ENCODE assay signal across 8 mouse cellular contexts in genomic region chr8:106210821-106211345, GRCm38 (mm10). TPM values are rescaled to one million over a fixed set of nuclear protein-coding genes. Genes with fewer than 3 reads are reported as not detected.
DNase-seq lines count a peak whose midpoint lies in the region; ATAC-seq lines count a peak whose summit lies in the region.

Slc7a6os (minus strand) TSS chr8:106210935.
Prmt7 (plus strand) TSS chr8:106210936.

- peaks cover 21% of the 10 kb centered on the region for H3K4me1 ChIP-seq in forebrain, embryonic 10.5 days
- H3K4me1 ChIP-seq in heart, embryonic 15.5 days (replicated peaks): peaks cover 14% of the 10 kb centered on the region
- peaks cover 24% of the 10 kb centered on the region for H3K4me1 ChIP-seq in liver, embryonic 15.5 days (replicated peaks)
- H3K4me1 ChIP-seq in neural tube, embryonic 12.5 days: peaks cover 11% of the 10 kb centered on the region

- peak; percentile 95 for ATAC-seq in CD4-positive, CD25-positive, alpha-beta regulatory T cell, adult 4 months
- ATAC-seq in heart, embryonic 15.5 days (replicated peaks; ENCODE audit: insufficient number of reproducible peaks, insufficient read depth, low FRiP score, low read depth): peak; percentile 99
- ATAC-seq in liver, embryonic 15.5 days (ENCODE audit: insufficient read depth): peak; percentile 98
- ATAC-seq in neural tube, embryonic 12.5 days (ENCODE audit: low FRiP score, low read depth): peak; percentile 99

- H3K4me2 ChIP-seq in heart, embryonic 15.5 days: peak within 1 kb of the TSS; percentile 71
- peak within 1 kb of the TSS; percentile 84 for H3K4me2 ChIP-seq in liver, embryonic 15.5 days
- peak within 1 kb of the TSS; percentile 81 for H3K4me2 ChIP-seq in neural tube, embryonic 12.5 days (replicated peaks)

- peak; percentile 88 for DNase-seq in c-Kit-negative CD71-positive TER-119-positive erythroid progenitor cells, embryonic 14.5 days (ENCODE audit: low read depth, low spot score)
- peak; percentile 91 for DNase-seq in forebrain, embryonic 10.5 days (ENCODE audit: extremely low spot score, low spot score)
- peak; percentile 96 to 98 for DNase-seq in kidney, postnatal 36 days
- DNase-seq in telencephalon, adult 2 months (ENCODE audit: low read depth, low spot score): peak; percentile 92

- H3K9ac ChIP-seq in heart, embryonic 15.5 days: peak within 1 kb of the TSS; percentile 86
- H3K9ac ChIP-seq in liver, embryonic 15.5 days: peak within 1 kb of the TSS; percentile 89
- peak within 1 kb of the TSS; percentile 84 for H3K9ac ChIP-seq in neural tube, embryonic 12.5 days

- peak within 1 kb of the TSS; percentile 79 for H3K4me3 ChIP-seq in forebrain, embryonic 10.5 days
- H3K4me3 ChIP-seq in heart, embryonic 15.5 days: peak within 1 kb of the TSS; percentile 84
- peak within 1 kb of the TSS; percentile 82 for H3K4me3 ChIP-seq in liver, embryonic 15.5 days (replicated peaks)
- H3K4me3 ChIP-seq in neural tube, embryonic 12.5 days: peak within 1 kb of the TSS; percentile 73

- H3K36me3 ChIP-seq in forebrain, embryonic 10.5 days (replicated peaks): peaks cover 69% of the 10 kb centered on the region
- H3K36me3 ChIP-seq in heart, embryonic 15.5 days: peaks cover 35% of the 10 kb centered on the region
- H3K36me3 ChIP-seq in liver, embryonic 15.5 days (replicated peaks): peaks cover 33% of the 10 kb centered on the region
- H3K36me3 ChIP-seq in neural tube, embryonic 12.5 days: peaks cover 38% of the 10 kb centered on the region

- H3K9me3 ChIP-seq in forebrain, embryonic 10.5 days: no peaks in the 10 kb centered on the region
- no peaks in the 10 kb centered on the region for H3K9me3 ChIP-seq in heart, embryonic 15.5 days (replicated peaks)
- no peaks in the 10 kb centered on the region for H3K9me3 ChIP-seq in liver, embryonic 15.5 days (replicated peaks)
- H3K9me3 ChIP-seq in neural tube, embryonic 12.5 days: no peaks in the 10 kb centered on the region

- H3K27ac ChIP-seq in forebrain, embryonic 10.5 days: peak within 1 kb of the TSS; percentile 91
- H3K27ac ChIP-seq in heart, embryonic 15.5 days: peak within 1 kb of the TSS; percentile 93
- peak within 1 kb of the TSS; percentile 89 for H3K27ac ChIP-seq in liver, embryonic 15.5 days (replicated peaks)
- peak within 1 kb of the TSS; percentile 71 for H3K27ac ChIP-seq in neural tube, embryonic 12.5 days

- no peaks in the 10 kb centered on the region for H3K27me3 ChIP-seq in forebrain, embryonic 10.5 days (ENCODE audit: poor library complexity, severe bottlenecking)
- H3K27me3 ChIP-seq in heart, embryonic 15.5 days: no peaks in the 10 kb centered on the region
- H3K27me3 ChIP-seq in liver, embryonic 15.5 days: no peaks in the 10 kb centered on the region
- H3K27me3 ChIP-seq in neural tube, embryonic 12.5 days (replicated peaks): no peaks in the 10 kb centered on the region

- WGBS in forebrain, embryonic 10.5 days: under 1% methylated on average over 52 of the region's 52 CpGs
- WGBS in heart, embryonic 15.5 days: under 1% methylated on average over 52 of the region's 52 CpGs
- WGBS in liver, embryonic 15.5 days (ENCODE audit: insufficient replicate concordance): under 1% methylated on average over 52 of the region's 52 CpGs
- WGBS in neural tube, embryonic 12.5 days: under 1% methylated on average over 52 of the region's 52 CpGs

RNA-seq across cellular contexts. Expression of gene Slc7a6os, which starts in this region (rescaled TPM):
- 10 to 100 TPM; 24.6 to 28.9 TPM for polyA plus RNA-seq in CD4-positive, CD25-positive, alpha-beta regulatory T cell, adult 4 months (2017; shearing (Covaris generic))
- polyA plus RNA-seq in forebrain, embryonic 10.5 days (2016; fragmentation: Nextera tagmentation; extraction: Ambion mirVana): 36.5 and 37.2 TPM in 2 replicates
- 19.5 and 22.2 TPM in 2 replicates for polyA plus RNA-seq in heart, embryonic 15.5 days (2015; fragmentation: Nextera tagmentation; extraction: Ambion mirVana)
- 11.0 and 11.4 TPM in 2 replicates for polyA plus RNA-seq in liver, embryonic 15.5 days (2015; fragmentation: Nextera tagmentation; extraction: Ambion mirVana)
- 44.1 and 46.2 TPM in 2 replicates for polyA plus RNA-seq in neural tube, embryonic 12.5 days (2016; fragmentation: Nextera tagmentation; extraction: Ambion mirVana)

RNA-seq across cellular contexts. Expression of gene Prmt7, which starts in this region (rescaled TPM):
- 10 to 100 TPM; 31.5 to 46.0 TPM for polyA plus RNA-seq in CD4-positive, CD25-positive, alpha-beta regulatory T cell, adult 4 months (2017; shearing (Covaris generic))
- polyA plus RNA-seq in forebrain, embryonic 10.5 days (2016; fragmentation: Nextera tagmentation; extraction: Ambion mirVana): 88.6 and 89.1 TPM in 2 replicates
- 28.0 and 37.4 TPM in 2 replicates for polyA plus RNA-seq in heart, embryonic 15.5 days (2015; fragmentation: Nextera tagmentation; extraction: Ambion mirVana)
- 20.1 and 21.8 TPM in 2 replicates for polyA plus RNA-seq in liver, embryonic 15.5 days (2015; fragmentation: Nextera tagmentation; extraction: Ambion mirVana)
- polyA plus RNA-seq in neural tube, embryonic 12.5 days (2016; fragmentation: Nextera tagmentation; extraction: Ambion mirVana): 59.1 and 60.4 TPM in 2 replicates

Comparison
In these comparisons a context has a peak if more than half of its experiments do, and no peak if none do; other contexts are left out.
1. Peak in every context shown above with its lines: DNase-seq, ATAC-seq, H3K4me3 ChIP-seq and H3K27ac ChIP-seq.